Mouse (Mus musculus) megakaryocyte, embryonic 14.5 days (primary cell): ENCODE results near the gene Grin3b. TPM values are rescaled to one million over a fixed set of nuclear protein-coding genes. Genes with fewer than 3 reads are reported as not detected.
A peak's percentile ranks its signal among the peaks of the same experiment; 100 is the strongest.

ENCODE experiments used
- H3K27me3 ChIP-seq: replicated peaks from 2 replicates; pipeline ENCODE3; 2012; ENCODE audit warnings: inconsistent platforms
- H3K36me3 ChIP-seq: replicated peaks from 2 replicates; pipeline ENCODE3; 2012; ENCODE audit warnings: low read length, inconsistent platforms, mixed read lengths
- H3K4me1 ChIP-seq: 2 replicates; pipeline ENCODE4 v1.6.1; 2012; ENCODE audit warnings: inconsistent platforms
- H3K4me3 ChIP-seq: replicated peaks from 2 replicates; pipeline ENCODE3; 2012; ENCODE audit warnings: moderate library complexity, mild to moderate bottlenecking, inconsistent platforms
- H3K9me3 ChIP-seq: 2 replicates; pipeline ENCODE4 v1.6.1; 2012; ENCODE audit warnings: inconsistent platforms
- FLI1 ChIP-seq: IDR thresholded peaks from 2 replicates; pipeline ENCODE4 v1.6.1; 2012; ENCODE audit warnings: low read length, inconsistent platforms, mixed read lengths
- GATA1 ChIP-seq: IDR thresholded peaks from 3 replicates; pipeline ENCODE4 v1.6.1; 2012; ENCODE audit warnings: mixed read lengths, low read length, inconsistent platforms, borderline replicate concordance
- polyA plus RNA-seq: library from polyadenylated mRNA; stranded (reverse); fragments of >175 nt; gene quantifications from 2 replicates; pipeline ENCODE4 v1.2.3, GENCODE M21; 2012; ENCODE audit warnings: low replicate concordance; ENCODE audit not compliant: insufficient read depth

The Grin3b gene
- polyA plus RNA-seq, 1 experiment: not detected

DNA sequence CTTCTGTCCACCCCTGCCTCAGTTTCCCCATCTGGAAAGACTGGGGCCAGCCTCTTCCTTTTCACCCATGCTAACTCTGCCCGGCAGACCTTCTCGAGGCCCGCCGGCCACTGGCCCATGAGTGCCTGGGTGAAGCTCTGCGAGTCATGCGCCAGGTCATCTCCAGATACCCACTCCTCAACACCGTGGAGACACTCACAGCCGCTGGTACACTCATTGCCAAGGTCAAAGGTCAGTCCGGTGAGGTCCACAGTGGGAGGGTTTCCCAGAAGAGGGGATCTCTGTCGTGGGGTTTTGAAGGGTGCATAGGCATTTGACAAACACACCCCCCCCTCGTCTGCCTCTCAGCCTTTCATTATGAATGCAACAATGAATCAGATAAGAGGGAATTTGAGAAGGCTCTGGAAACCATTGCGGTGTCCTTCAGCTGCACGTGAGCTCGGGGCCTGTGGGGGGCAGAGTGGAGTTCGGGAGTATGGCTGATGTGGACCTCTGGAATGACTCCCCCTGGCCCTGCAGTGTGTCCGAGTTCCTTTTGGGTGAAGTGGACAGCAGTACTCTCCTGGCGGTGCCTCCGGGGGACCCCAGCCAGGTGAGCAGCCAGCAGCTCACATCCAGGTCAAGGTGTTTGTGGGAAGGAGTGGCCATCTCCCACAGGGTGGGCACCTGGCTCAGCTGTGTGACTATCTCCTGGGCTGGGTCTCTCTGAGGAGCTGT lies 50.2 kb downstream of the Grin3b start:
- TF ChIP-seq FLI1 (no peak), GATA1 (no peak)
- peaks cover 92% of the 10 kb centered on the region for H3K4me1 ChIP-seq
- no peaks in the 10 kb centered on the region for H3K9me3 ChIP-seq
- H3K36me3 ChIP-seq: peaks cover 90% of the 10 kb centered on the region
- H3K27me3 ChIP-seq: no peaks in the 10 kb centered on the region
- H3K4me3 ChIP-seq: peak overlapping the region; percentile 92

DNA sequence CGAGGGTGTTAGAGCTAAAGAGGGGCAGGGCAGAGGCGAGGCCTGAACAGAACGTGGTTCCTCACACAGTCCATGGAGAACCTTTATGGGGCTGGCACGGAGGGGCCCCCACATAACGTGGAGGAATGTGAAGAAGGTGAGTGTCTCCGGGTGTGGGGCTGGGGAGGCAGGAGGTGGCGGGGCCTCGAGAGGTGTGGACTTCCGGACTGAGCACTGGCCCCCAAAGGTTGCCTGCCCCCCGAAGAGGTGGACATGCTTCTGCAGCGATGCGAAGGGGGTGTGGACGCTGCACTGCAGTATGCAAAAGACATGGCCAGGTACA lies 50.8 kb downstream of the Grin3b start:
- peaks cover 92% of the 10 kb centered on the region for H3K4me1 ChIP-seq
- no peaks in the 10 kb centered on the region for H3K27me3 ChIP-seq
- peak overlapping the region; percentile 92 for H3K4me3 ChIP-seq
- H3K36me3 ChIP-seq: peaks cover 90% of the 10 kb centered on the region
- no peaks in the 10 kb centered on the region for H3K9me3 ChIP-seq
- TF ChIP-seq GATA1 (no peak), FLI1 (no peak)

DNA sequence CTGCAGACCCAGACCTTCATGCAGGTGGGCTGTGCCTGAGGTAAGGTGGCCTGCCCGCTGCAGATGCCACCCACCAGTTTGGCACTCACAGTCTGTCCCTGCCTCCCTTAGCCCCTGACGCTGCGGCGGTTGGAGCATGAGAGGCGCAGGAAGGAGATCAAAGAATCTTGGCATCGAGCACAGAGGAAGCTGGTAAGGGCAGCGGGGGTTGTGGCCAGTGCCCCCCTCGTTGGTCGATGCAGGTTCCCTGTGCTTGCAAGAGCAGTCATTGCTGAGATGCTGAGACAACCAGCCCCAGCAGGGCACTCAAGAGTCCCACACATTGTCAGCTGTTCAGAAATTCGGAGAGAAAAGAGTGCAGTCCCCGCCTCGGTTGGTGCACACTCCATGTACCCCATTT lies 51.6 kb downstream of the Grin3b start:
- Histone ChIP-seq H3K4me3 (peak overlapping the region; percentile 86), H3K27me3 (no peaks in the 10 kb centered on the region), H3K9me3 (no peaks in the 10 kb centered on the region), H3K36me3 (peaks cover 94% of the 10 kb centered on the region), H3K4me1 (peaks cover 94% of the 10 kb centered on the region)
- TF ChIP-seq GATA1 (no peak), FLI1 (no peak)

DNA sequence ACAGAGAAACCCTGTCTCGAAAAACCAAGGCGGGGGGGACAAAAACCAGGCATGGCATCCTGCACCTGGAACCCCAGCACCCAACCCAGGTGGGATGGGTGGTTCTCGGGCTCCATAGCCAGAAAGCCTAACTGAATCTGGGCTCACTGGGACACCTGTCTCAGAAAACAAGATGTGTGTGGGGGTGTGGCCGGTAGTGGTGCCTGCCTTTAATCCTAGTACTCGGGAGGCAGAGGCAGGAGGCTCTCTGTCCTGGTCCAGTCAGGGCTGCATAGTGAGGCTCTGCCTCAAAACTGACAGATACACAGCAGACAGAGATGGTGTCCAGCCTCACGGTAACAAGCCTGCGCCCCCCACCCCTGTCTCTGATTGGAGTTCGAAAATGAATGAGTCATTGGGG lies 52.3 kb downstream of the Grin3b start:
- H3K4me1 ChIP-seq: peaks cover 97% of the 10 kb centered on the region
- peaks cover 96% of the 10 kb centered on the region for H3K36me3 ChIP-seq
- TF ChIP-seq FLI1 (no peak), GATA1 (no peak)
- H3K4me3 ChIP-seq: peak overlapping the region; percentile 80
- H3K27me3 ChIP-seq: no peaks in the 10 kb centered on the region
- H3K9me3 ChIP-seq: no peaks in the 10 kb centered on the region

DNA sequence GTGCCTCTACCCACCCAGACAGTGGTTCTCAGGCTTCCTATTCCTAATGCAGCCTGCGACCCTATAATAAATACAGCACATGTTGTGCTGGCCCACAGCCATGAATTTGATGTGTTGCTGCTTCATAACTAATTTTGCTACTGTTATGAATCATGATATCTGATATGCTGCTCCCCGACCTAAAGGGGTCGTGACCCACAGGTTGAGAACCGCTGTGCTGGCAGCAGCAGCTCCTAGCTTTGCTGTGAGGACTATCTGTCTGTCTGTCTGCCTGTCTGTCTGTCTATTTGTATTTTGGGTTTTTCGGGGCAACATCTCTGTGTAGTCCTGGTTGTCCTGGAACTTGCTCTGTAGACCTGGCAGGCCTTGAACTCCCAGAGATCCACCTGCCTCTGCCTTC lies 53.2 kb downstream of the Grin3b start:
- TF ChIP-seq FLI1: no peak
- no peak for TF ChIP-seq GATA1
- Histone ChIP-seq H3K36me3 (peaks cover 99% of the 10 kb centered on the region), H3K4me1 (peaks cover 100% of the 10 kb centered on the region), H3K27me3 (no peaks in the 10 kb centered on the region), H3K4me3 (peak overlapping the region; percentile 89), H3K9me3 (no peaks in the 10 kb centered on the region)

DNA sequence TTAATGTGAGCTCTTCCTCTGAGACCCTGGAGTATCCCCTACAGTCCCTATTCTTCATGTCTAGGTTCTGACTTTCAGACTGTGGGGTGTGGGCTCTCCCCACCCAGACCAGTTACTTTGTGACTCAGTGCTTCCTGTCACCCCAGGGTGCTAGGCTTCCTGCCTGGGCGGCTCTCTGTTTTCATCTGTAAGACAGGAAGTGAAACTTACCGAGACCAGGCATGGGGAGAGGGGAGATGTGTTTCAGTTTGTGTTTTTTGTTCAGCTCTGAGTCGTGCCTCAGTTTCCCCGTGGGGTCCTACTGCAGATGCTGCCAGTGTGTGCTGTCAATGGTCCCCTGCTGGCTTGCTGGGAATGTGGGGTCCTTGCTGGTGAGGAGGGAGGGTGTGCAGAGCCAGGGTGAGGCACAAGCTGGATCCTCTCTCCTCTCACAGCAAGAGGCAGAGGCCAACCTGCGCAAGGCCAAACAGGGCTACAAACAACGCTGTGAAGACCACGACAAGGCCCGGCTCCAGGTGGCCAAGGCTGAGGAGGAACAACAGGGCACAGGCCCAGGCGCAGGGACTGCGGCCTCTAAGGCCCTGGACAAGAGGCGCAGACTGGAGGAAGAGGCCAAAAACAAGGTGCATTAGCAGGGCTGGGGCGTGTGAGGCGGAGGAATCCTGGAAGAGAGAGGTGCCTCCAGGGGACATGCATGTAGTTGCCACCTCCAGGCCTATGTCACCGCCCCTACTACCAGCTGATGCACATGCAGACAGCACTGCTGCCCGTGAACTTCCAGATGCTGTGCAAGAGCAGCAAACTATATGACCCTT lies 53.9 kb downstream of the Grin3b start:
- TF ChIP-seq FLI1 (no peak), GATA1 (no peak)
- peaks cover 100% of the 10 kb centered on the region for H3K36me3 ChIP-seq
- no peaks in the 10 kb centered on the region for H3K27me3 ChIP-seq
- peak overlapping the region; percentile 89 for H3K4me3 ChIP-seq
- H3K9me3 ChIP-seq: no peaks in the 10 kb centered on the region
- peaks cover 100% of the 10 kb centered on the region for H3K4me1 ChIP-seq

DNA sequence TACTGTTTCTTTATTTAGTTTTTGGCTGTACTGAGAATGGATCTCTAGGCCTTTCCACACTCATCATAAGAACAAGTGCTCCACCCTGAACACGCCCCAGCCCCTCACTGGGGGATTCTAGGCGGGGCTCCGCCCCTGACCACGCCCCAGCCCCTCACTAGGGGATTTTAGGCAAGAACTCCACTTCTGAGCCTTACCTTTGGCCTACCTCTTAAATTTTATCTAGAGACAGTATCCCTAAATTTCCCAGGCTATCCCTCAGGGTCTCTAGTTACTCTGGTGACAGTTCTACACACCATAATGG lies 54.5 kb downstream of the Grin3b start:
- no peaks in the 10 kb centered on the region for H3K27me3 ChIP-seq
- peaks cover 99% of the 10 kb centered on the region for H3K36me3 ChIP-seq
- no peak for TF ChIP-seq GATA1
- no peak for TF ChIP-seq FLI1
- H3K4me3 ChIP-seq: peak overlapping the region; percentile 89
- H3K9me3 ChIP-seq: no peaks in the 10 kb centered on the region
- H3K4me1 ChIP-seq: peaks cover 99% of the 10 kb centered on the region

DNA sequence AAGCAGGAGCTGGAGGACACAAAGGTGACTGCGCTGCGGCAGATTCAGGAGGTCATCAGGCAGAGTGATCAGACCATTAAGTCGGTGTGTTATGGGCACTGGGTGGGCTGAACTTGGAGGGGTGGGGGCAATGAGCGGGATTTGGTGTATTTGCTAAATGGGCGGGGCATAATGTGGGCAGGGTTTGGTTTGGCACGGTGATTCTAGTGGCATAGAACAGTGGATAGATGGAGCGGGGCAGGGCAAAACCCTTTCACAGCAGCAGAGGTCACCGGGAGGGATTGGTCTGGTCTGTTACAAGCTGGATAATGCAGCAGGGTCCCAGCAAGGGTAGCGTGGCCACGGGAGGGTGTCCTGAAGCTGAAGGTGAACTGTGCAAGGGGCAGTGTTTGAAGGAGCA lies 54.9 kb downstream of the Grin3b start:
- Histone ChIP-seq H3K4me3 (peak overlapping the region; percentile 80), H3K27me3 (no peaks in the 10 kb centered on the region), H3K4me1 (peaks cover 99% of the 10 kb centered on the region), H3K36me3 (peaks cover 99% of the 10 kb centered on the region), H3K9me3 (no peaks in the 10 kb centered on the region)
- TF ChIP-seq FLI1: no peak
- no peak for TF ChIP-seq GATA1

DNA sequence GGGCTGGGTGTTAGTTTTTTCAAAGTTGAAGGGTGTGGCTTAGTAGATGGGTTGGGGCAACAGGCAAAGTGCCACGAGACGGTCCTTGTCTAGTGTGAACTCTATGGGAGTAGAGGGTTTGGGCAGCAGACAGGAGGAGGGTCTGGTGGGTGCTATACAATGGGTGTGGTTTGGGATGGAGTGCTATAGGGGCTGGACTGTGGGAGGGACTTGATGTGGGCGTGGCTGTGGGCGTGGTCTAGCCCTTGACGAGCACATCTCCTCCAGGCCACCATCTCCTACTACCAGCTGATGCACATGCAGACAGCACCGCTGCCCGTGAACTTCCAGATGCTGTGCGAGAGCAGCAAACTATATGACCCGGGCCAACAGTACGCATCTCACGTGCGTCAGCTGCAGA lies 55.4 kb downstream of the Grin3b start:
- peaks cover 99% of the 10 kb centered on the region for H3K36me3 ChIP-seq
- H3K4me1 ChIP-seq: peaks cover 99% of the 10 kb centered on the region
- no peak for TF ChIP-seq GATA1
- no peak for TF ChIP-seq FLI1
- H3K9me3 ChIP-seq: no peaks in the 10 kb centered on the region
- no peaks in the 10 kb centered on the region for H3K27me3 ChIP-seq
- peak overlapping the region; percentile 80 for H3K4me3 ChIP-seq

Other genes with a start within 250 kb of the Grin3b start
- gene Polrmt, start 224.1 kb upstream of the Grin3b start, polyA plus RNA-seq: 11.1 and 25.3 TPM in 2 replicates
- not detected in 2 replicates for gene Fgf22, start 215.6 kb upstream of the Grin3b start, polyA plus RNA-seq
- 302 and 542 TPM in 2 replicates for gene Rnf126, start 203.8 kb upstream of the Grin3b start, polyA plus RNA-seq
- 1.6 TPM in 1 of 2 replicates, not detected in the other for gene Fstl3, start 193.4 kb upstream of the Grin3b start, polyA plus RNA-seq
- 0.70 TPM in 1 of 2 replicates, not detected in the other for gene Prss57, start 179.8 kb upstream of the Grin3b start, polyA plus RNA-seq
- gene Palm, start 177.1 kb upstream of the Grin3b start, polyA plus RNA-seq: 39.0 and 54.6 TPM in 2 replicates
- gene Misp, start 149.7 kb upstream of the Grin3b start, polyA plus RNA-seq: 1.5 and 2.5 TPM in 2 replicates
- 849 and 1,831 TPM in 2 replicates for gene Ptbp1, start 116.3 kb upstream of the Grin3b start, polyA plus RNA-seq
- gene Prtn3, start 96.2 kb upstream of the Grin3b start, polyA plus RNA-seq: 96.7 and 434 TPM in 2 replicates
- gene Plppr3, start 96.1 kb upstream of the Grin3b start, polyA plus RNA-seq: 0.80 and 16.9 TPM in 2 replicates
- gene Elane, start 84.5 kb upstream of the Grin3b start, polyA plus RNA-seq: 5.6 and 23.2 TPM in 2 replicates
- gene Cfd, start 79.9 kb upstream of the Grin3b start, polyA plus RNA-seq: not detected in 2 replicates
- 32.2 and 85.7 TPM in 2 replicates for gene Med16, start 61.8 kb upstream of the Grin3b start, polyA plus RNA-seq
- not detected in 2 replicates for gene Gm26602, start 59.9 kb upstream of the Grin3b start, polyA plus RNA-seq
- gene Kiss1r, start 53.7 kb upstream of the Grin3b start, polyA plus RNA-seq: 2.7 and 4.5 TPM in 2 replicates
- 418 and 597 TPM in 2 replicates for gene R3hdm4, start 49.5 kb upstream of the Grin3b start, polyA plus RNA-seq
- gene Arid3a, start 43.7 kb upstream of the Grin3b start, polyA plus RNA-seq: 89.7 and 142 TPM in 2 replicates
- gene Wdr18, start 10.6 kb upstream of the Grin3b start, polyA plus RNA-seq: 22.2 and 23.8 TPM in 2 replicates
- 293 and 686 TPM in 2 replicates for gene Tmem259, start 13.6 kb downstream of the Grin3b start, polyA plus RNA-seq
- gene Cnn2, start 17.9 kb downstream of the Grin3b start, polyA plus RNA-seq: 1,011 and 1,303 TPM in 2 replicates
- 47.4 and 62.2 TPM in 2 replicates for gene Abca7, start 25.8 kb downstream of the Grin3b start, polyA plus RNA-seq
- gene Arhgap45, start 45.9 kb downstream of the Grin3b start, polyA plus RNA-seq: 375 and 477 TPM in 2 replicates
- 147 and 260 TPM in 2 replicates for gene Polr2e, start 69.1 kb downstream of the Grin3b start, polyA plus RNA-seq
- gene Gpx4, start 76.5 kb downstream of the Grin3b start, polyA plus RNA-seq: 3,942 and 9,172 TPM in 2 replicates
- gene Sbno2, start 134.9 kb downstream of the Grin3b start, polyA plus RNA-seq: 151 and 347 TPM in 2 replicates
- gene Stk11, start 145.1 kb downstream of the Grin3b start, polyA plus RNA-seq: 153 and 200 TPM in 2 replicates
- gene Atp5d, start 167.9 kb downstream of the Grin3b start, polyA plus RNA-seq: 1,192 and 1,533 TPM in 2 replicates
- gene Cbarp, start 170.1 kb downstream of the Grin3b start, polyA plus RNA-seq: 4.8 and 11.7 TPM in 2 replicates
- gene Midn, start 177.6 kb downstream of the Grin3b start, polyA plus RNA-seq: 171 and 203 TPM in 2 replicates
- gene Cirbp, start 195.3 kb downstream of the Grin3b start, polyA plus RNA-seq: 27.7 and 39.5 TPM in 2 replicates
- gene 1600002K03Rik, start 202.2 kb downstream of the Grin3b start, polyA plus RNA-seq: 3.0 and 7.7 TPM in 2 replicates
- gene Efna2, start 208.8 kb downstream of the Grin3b start, polyA plus RNA-seq: 0.79 and 1.6 TPM in 2 replicates